Mouse (Mus musculus): Measurements from ENCODE around the gene Proca1.

DNA sequence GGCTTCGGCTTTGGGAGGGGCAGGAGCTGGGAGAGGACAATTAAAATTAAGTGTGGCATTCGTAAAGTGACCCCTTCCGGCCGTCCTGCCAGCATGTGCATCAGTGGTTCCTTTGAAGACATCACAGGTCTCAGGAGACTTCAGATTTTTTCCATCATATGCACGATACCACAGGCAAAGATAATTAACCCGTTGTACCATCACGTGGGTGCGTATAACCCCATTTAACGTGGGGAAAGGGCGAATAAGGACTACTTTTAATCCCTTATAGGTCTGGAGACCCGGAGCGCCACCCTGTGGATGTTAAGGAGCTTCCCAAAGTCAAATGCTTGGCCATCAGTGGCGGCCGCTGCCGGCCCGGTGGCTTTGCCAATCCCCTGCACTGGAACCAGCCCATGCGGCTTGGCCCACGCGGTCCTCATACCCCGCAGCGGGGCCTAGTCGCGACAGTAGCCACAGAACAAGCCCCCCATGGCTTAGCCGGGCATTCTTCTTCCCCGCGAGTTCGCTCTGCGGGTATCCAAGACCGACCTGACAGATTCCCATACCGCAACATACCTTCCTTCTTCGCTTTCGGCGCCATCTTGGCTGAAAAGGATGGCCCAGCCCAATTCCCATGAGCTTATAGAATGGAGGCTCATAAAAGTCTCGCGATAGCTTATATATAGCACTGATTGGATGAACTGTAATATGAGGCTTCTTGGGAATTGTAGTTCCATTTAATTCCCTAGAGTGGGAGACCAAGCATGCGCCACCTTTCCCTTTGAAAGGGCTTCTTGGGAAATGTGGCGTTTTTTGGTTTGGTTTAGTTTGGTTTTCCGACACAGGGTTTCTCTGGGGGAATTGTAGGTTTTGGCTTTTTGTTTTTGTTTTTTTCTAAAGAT lies 10.0 kb upstream of the Proca1 start, which contains the start of gene Rpl23a:
- TF ChIP-seq CTCF (IDR thresholded peaks at IDR 0.05; ENCODE audit: low read depth), result peak; percentile 29
- peak; percentile 84 for TF ChIP-seq EP300 (IDR thresholded peaks at IDR 0.05; ENCODE audit: low read depth)

All from heart, postnatal 0 days (tissue).